Mouse (Mus musculus) gastrocnemius, postnatal 36 days (tissue): ENCODE results near the gene Abca4. TPM values are rescaled to one million over a fixed set of nuclear protein-coding genes. Genes with fewer than 3 reads are reported as not detected.
A peak's percentile ranks its signal among the peaks of the same experiment; 100 is the strongest.

Experiments
- DNase-seq, 2 experiments: peaks; one replicate each; pipeline ENCODE4 v3.0.0; 2022
- intact Hi-C: fragments of 180-260 bp; cut with DNase I; formaldehyde crosslinking; loops from one replicate; pipeline ENCODE4 v1.15.1; 2025
- total RNA-seq, 2 experiments: library from RNA; stranded (reverse); gene quantifications; 2 replicates each; pipeline ENCODE4 v1.2.3; 2021

Gene Abca4
- total RNA-seq, 2 experiments from 2014 or later: 0.79 to 1.2 TPM

DNA sequence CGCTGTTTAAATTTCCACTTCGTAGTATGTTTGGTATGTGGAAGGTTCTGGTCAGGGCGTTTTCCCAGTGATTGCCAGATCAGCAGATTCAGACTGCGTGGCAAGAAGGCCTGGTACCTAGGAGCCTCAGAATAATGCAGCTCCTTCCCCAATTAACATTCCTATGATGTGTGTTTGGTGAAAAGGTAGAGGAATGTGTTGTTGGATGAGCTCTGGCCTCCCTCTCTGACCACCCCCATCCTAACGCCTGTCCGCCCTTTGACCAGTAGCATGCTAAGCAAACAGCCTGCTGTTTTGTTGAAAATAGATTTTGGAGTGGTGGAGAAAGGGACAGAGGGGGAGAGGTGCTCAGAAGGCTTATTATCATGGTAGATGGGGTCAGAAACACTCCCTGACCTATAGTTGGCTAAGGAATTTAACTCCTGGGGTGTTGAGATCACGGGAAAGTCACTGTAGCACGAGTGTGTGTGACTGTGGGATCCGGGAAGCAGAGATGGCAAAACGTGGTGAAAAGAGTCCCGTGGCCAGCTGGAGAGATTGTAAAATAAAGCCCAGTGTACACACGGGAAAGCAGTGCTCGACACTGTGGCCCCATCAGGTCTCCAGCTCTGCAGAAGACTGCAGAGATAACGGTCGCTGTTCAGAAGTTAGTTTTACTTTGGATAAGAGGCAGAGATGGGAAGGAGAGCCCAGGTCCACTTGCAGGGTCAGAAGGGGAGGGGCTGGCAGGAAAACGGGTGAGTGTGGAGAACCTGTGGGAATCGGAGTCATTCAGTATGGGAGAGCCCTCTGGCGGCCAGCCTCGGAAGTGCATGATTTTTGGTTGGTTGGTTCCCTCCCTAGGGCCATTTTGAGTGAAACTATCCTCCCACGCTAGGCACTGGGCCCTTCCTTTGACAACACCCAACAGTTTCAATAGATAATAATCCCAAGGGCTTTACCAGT, 59.9 kb downstream of the Abca4 start:
- peak; percentile 90 for DNase-seq
- intact Hi-C loops: loop anchor here (1.0 to 2.0 kb wide), 2 partner anchors 139 to 219 kb away; no protein-coding TSS in a partner anchor

DNA sequence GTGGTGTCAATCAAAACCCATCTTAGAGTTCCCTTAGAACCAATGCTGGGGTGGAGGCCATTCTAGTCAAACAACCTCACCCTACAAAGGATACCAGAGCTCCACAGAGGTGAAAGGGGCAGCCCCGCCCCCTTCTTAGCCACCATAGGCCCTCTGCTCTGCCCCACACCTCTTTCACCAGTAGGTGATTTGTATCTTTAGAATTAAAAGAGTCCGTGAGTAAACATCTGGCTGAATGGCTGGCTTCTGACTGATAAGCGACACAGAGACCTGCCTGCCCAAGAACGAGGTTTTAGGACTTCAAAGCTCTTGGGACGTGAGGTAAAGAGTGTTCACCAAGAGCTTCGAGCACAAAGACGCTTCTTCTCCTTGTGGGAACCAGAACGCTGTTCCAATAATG, 62.7 kb downstream of the Abca4 start:
- DNase-seq: no peak

DNA sequence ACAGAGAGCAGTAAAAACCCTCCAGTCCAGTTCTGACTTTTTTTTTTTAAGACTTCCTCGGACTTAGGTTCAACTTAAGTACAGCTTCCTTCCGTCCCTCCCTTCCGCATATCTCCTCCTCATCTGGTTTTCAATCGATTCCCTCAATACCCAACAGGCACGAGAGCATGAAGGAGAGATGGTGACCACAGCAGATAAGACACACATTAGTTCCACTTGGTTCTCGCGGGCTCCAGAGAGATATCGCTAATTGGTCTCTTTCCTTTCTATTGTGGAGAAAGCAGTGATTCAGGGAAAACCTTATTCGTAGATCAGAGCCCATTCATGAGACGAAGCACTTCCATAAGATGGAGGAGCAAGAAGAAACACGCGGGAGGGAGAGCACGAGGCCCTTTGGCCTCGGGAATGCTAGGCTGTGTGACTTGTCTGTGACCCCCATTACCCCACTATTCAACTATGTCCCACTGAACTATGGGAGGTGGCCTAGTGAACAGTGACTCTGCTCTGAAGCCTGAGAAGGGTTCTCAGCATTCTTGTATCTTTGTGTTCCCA, 63.5 kb downstream of the Abca4 start:
- DNase-seq: no peak
- intact Hi-C loops: no loop called here

More for the DNA sequence above, 62.7 kb downstream of the Abca4 start:
- intact Hi-C loops: no loop called here

DNA sequence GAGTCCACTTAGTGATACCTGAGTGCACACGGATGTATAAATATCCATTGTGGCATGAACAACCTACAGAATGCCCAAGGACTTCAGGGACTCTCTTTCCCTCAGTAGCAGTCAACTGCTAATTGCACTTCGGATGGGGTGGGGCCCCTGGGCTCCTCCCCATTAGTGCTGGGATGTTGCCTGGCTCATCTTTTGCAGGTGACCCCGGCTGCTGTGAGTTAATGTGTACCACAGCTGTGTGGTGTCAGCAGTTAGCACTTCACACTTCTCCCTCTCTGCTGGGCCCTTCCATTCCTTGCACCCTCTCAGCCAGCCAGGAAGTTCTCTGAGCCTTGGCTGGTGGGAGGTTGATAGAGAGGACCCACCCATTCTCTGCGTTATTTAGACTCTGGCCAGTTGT, 65.2 kb downstream of the Abca4 start:
- DNase-seq: no peak
- intact Hi-C loops: no loop called here

DNA sequence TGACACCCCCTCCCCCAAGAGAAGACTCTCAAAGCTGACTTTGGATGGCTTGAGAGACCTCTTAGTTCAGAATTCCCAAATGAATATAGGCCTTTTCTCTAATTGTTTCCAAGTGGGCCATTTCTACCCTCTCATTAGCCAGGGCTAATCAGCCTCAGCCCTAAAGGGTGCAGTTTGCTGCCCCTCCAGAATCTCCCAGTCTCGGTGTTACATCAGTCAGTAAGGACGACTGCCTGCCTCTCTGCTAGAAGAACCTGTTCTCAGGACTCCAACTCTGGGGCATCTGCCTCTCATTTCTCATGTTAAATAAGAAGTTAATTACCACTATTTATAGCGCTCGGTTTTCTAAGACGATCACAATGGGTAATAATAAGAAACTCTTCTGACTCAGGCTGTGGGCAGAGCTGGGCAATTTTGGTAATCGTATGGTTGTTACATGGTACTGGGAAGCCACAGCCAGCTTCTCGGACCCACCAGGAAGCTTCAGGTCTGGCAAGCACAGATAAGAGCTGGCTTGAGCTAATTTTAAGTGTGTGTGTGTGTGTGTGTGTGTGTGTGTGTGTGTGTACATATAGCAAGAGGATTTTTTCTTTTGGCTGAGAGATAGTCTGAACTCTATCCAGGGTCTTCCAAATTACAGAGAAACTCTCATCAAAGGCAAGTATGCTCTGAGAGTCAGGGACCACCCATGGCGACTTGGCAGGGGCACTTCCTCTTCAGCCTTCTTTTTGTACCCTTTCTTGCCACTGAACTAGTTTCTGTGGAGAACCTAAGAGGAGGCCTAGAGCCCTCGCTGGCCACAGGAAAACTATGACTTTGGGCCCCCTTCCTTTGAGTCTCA, 67.1 kb downstream of the Abca4 start:
- intact Hi-C loops: no loop called here
- no peak for DNase-seq

DNA sequence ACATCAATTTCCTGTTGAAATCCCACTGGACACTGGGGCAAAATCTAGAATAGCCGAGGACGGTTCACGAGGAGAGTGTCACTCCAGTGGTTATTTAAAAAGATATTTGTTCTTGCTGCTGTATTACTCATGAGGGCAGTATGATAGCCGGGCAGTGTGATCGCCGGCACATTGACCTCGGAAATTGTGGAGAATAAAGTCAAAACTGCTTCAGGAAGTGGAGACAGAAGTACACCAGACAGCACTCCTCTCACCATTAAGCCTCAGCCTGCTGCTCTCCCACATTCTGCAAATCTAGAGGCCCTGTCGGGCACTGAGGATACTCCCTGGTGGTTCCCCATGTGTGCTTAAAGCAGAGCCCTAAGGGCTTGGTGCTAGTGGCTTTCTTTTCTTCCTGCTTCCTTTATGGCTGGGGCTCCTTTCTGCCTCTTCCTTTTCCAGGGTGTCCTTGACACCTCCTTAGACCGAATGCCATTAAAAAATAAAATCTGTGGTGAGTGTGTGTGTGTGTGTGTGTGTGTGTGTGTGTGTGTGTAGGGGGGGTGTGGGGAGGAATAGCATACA, 74.5 kb downstream of the Abca4 start:
- intact Hi-C loops: no loop called here
- DNase-seq: no peak

DNA sequence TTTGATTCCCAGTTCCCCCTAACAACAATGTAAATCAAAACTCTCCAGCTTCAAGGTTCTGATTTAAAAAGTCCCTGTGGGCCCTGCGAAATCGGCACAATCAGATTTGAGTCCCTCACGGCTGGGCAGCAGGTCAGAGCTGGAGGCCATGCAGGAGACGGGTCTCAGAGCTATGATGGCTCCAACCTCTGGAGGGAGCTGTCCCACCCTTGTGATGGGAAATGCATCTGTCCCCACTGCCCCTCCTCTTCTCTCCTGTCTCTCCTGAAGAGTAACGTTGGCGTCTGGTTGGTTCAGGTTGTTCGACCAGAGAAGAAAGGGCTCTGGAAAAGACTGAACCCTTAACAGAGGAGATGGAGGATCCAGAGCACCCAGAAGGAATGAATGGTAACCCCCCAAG, 75.5 kb downstream of the Abca4 start:
- peak in 1 of 2 experiments; percentile 10 for DNase-seq
- intact Hi-C loops: loop anchor here (5.0 kb wide), 2 partner anchors 152 to 232 kb away; no protein-coding TSS in a partner anchor

DNA sequence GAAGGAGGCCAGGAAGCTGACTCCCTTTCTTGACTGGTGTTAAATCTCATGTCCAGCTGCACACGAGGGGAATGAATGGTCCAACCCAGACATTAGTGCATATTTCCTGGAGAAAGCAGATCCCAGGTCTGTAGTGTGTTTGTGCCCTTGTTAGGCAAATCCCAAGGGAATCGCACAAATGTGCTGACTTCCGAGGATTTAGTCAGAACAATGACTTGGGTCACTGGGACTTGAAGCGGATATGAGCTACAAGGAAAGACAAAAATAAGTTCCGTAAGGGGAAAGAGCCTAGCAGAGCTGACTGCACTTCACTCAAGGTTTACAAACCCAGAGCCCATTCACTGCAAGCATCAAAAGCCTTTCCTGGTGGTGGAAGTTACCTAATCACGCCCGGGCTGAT, 76.0 kb downstream of the Abca4 start:
- DNase-seq: peak in 1 of 2 experiments; percentile 10
- intact Hi-C loops: loop anchor here (5.0 kb wide), 2 partner anchors 153 to 233 kb away; no protein-coding TSS in a partner anchor

DNA sequence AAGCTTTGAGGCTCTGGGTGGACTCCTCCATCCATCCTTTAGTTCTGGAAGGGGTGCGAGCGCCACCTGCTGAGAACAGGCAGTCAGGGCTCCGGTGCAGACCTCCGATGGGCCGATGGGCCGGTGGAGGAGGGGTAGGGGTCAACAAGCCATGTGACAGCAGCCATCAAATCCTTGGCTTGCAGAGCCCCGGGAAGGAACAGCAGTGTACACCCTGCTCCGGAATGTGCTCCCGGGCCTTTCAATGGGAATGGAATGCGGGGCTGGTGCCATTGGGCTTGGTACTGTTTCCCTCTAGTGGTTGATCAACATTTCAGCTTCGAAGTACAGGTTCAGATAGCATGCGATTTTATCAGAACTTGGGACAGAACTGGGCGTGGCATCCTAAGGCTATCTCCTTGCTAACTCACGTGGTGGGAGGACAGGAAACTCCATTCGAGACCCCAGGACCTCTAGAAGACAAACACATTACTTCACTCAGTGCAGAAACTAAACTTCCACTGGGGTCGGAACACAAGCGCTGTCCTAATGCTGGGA, 78.0 kb downstream of the Abca4 start:
- DNase-seq: peak; percentile 91 to 94
- intact Hi-C loops: loop anchor here (1.0 to 5.0 kb wide), 3 partner anchors 18 to 235 kb away; no protein-coding TSS in a partner anchor

DNA sequence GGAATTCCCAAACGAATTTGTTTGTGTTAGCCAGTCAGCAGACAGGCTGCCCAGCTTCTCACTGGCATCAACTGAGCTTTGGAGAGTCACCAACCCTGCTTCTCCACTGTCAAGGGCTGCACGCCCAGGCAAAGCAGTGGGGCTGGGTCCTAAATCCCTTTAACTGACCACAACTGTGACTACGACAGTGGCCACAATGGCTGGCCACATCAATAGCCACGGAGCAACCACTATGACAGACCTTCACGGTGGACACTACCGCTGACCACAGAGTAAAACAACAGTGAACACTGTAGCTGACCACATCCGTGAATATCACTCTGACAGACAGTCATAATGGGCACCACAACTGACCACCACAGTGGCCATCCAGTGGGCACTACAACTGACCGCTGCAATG, 78.6 kb downstream of the Abca4 start:
- no peak for DNase-seq
- intact Hi-C loops: loop anchor here (1.0 to 5.0 kb wide), 3 partner anchors 17 to 236 kb away; no protein-coding TSS in a partner anchor

DNA sequence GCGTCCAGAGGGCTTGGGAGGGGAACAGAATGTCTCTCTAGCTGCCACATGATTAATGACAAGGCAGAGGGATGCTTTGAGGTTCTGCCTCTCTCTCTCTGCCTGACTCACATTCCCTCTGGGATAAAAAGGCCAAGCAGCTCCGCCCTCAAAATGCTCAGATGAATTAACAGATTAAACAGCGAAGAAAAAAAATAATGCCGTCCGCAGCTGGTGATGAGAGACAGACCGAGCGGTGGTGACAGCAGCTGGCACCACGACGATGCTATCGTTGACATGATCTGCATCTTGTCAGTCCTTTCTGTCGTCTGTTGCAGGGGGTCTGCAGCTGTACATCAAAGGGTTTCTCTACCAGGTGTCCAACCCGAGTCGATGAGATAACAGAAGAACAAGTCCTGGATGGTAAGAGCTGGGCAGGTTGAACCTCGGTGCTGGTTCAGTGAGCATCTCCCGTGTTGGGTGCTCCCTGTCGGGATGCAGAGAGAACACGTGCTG, 84.8 kb downstream of the Abca4 start:
- no peak for DNase-seq
- intact Hi-C loops: no loop called here

DNA sequence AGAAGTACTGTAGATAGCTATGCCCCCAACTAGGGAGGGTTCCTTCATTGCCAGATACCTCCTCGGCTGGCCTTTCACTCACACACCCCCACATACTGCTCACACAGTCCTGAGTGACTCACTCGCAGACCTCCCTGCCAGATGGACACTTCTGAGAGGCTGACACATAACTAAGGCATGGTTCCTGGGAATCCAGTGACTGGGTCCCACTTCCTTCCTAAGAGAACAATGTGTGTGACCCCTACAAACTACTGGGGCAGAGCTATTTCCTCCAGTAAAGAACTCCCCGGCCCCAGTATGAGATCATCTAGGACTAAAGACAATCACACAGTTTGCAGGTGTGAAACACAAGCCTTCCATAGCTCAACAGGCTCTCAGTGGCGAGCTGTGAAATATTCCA, 86.5 kb downstream of the Abca4 start:
- peak in 1 of 2 experiments; percentile 30 for DNase-seq
- intact Hi-C loops: no loop called here

DNA sequence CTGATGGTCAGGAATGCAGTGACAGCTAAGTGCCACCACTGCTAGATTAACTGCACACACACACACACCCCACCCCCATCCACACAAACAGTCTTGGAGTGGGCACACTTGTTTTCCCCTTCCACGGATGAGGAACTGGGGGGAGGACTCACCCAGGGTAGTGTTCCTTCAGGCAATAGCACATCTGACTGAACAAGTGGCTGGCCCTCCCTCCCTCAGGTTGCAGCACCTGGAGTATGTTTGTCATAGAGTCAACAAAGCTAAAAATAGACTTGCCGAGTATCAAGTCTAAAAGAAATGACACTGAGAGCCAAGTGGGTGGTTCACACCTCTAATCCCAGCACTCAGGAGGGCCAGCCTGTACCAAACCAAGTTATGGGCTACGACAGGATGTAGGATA, 87.4 kb downstream of the Abca4 start:
- intact Hi-C loops: no loop called here
- no peak for DNase-seq

DNA sequence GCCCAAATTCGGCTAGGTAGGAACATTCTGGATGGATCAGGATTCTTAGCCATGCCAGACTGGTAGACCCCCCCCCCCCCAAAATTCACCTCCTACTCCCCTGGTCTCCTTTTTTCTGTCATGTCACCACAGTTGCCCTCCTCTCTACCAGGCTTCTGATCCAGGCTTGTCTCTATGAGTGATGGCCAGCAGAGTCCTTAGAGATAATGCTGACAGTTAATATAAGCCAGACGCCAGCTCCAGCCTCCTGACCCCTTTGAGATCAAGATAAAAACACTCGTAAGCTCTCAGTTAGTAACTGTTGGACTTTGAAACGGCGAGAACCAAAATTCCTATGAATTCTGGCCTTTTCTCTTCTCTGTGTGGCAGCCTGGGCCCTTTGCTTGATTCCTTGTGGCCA, 89.0 kb downstream of the Abca4 start:
- intact Hi-C loops: no loop called here
- DNase-seq: no peak

DNA sequence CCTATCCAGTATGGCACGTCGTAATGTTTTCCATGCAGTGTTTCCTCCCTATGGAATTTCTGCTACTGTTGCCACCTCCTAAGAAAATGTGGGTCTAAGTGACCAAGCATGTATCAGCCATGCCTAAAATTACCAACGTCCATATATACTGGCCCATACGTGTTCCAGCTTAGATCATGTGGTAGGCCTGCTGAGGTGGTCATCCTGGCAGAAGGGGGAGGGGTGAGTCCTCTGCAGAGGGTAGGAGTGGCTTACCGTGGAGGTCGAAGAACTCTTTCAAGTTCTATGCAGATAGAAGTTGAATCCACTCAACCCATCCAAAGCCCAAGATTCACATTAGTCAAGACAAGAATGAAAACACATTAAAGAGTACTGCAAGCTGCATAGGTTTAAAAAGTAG, 89.6 kb downstream of the Abca4 start:
- intact Hi-C loops: no loop called here
- DNase-seq: no peak

DNA sequence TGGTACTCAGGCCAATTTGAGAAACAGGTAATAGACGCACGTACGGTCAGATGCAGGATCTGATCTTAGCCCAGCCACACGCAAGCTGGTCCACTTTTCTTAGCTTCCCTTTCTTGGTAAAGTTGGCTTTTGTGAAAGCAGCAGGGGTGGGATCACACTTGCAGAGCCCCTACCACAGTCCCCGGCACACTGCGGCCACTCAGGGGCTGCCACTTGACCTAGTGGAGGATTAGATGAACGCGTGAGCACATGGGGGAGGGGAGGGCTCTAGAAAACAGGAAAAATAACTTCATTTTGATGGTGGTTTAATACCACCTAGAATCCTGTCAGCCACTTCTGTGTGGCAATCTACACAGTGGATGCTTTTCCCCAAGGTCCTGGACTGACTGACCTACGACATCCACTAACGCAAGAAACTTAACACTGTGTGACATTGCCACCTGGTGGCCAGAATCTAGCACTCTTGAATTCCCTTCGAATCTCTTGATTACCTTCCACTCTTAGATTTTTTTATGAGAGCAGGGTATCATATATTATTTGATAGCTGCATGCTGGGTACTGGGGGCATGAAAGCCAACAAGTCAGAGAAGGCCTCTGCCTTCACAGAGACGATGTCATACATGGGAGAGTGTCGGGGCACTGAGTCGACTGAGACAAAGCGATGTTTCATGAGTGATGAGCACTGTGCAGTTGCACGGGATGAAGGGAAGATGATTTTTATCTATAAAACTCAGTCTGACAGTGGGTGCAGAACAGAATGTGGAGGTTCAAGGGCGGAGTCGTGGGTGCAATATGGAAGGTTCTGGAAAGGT, 96.6 kb downstream of the Abca4 start:
- peak; percentile 45 to 55 for DNase-seq
- intact Hi-C loops: loop anchor here (1.0 kb wide), 2 partner anchors 18 to 255 kb away; no protein-coding TSS in a partner anchor

DNA sequence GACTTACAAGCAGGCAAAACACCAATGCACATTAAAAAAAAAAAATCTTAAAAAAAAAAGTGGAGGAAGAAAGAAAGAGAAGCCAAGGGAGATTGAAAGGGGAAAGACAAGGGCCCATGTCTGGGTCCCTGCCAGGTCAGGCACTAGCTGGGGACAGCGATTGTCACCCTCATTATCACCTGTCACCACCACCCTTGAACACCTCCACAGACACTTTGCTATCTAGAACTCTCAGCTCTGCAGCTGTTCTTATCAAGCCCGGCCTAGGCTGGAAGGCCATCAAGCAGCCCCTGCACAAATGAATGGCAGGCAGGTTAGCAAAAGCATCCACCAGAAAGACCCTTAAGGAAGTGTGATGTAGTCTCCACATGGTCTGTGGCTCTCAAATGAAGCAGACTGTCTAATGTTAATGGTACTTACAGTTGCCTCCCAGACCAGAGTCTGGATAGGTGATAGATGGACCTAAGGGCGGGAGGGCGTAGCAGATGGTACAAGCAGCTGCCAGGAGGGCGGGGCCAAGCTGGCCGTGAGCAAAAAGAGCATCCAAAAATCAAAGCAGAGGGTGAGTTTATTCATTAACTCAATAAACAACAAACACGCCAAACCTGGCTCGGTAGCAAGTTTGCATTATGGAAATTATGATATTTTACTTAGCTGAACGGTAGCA, 98.1 kb downstream of the Abca4 start:
- DNase-seq: no peak
- intact Hi-C loops: no loop called here

DNA sequence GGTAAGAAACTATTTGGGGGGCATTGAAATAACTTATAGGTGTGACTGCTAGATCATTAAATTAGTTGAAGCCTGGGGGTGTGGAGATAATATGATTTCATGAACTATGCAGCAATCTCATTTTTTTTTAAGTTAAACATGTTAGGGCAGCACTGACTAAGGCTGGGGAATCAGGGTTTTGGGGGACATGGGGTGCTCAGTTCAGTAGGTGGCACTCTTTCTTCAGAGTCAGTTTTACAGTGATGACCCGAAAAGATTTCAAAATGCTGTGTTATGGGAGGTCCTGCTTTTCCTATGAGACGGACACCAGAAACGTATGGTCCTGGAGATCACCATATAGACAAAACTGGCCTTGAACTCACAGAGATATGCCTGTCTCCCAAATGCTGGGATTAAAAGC, 99.2 kb downstream of the Abca4 start:
- intact Hi-C loops: no loop called here
- DNase-seq: no peak
